Mouse (Mus musculus) thymus, postnatal 4 days (tissue): Measurements from ENCODE around the gene Armc3.

Source experiments
- DNase-seq: peaks from one replicate; pipeline ENCODE4 v3.0.0; 2021

Gene Armc3

GRCm38 (mm10) chr2:19353158-19353557 is 154.1 kb downstream of the Armc3 start:
- DNase-seq, result no peak
